Mouse (Mus musculus): ENCODE measurements around the gene Rps19. TPM values are rescaled to one million over a fixed set of nuclear protein-coding genes. Genes with fewer than 3 reads are reported as not detected.

Rps19 gene
- polyA plus RNA-seq, 1 experiment from 2014 or later: 1,586 TPM

GRCm38 (mm10) chr7:24896269-24896668, 12.1 kb downstream of the Rps19 start:
- no peak for ATAC-seq (ENCODE audit: low FRiP score)
- H3K9me3 ChIP-seq (ENCODE audit: control insufficient read depth, low read length): no peaks in the 10 kb centered on the region
- no peaks in the 10 kb centered on the region for H3K4me1 ChIP-seq (replicated peaks; ENCODE audit: control insufficient read depth, insufficient read depth, low read length)
- no peak overlapping the region for H3K4me3 ChIP-seq (replicated peaks; ENCODE audit: low read length)
- H3K4me2 ChIP-seq (replicated peaks): no peak overlapping the region
- no peak overlapping the region for H3K9ac ChIP-seq
- peaks cover 5% of the 10 kb centered on the region; the same call in 1 of the 2 replicates for H3K36me3 ChIP-seq (replicated peaks; ENCODE audit: control insufficient read depth, insufficient read depth)
- WGBS: 66% methylated on average over 8 of the region's 8 CpGs
- H3K27me3 ChIP-seq (ENCODE audit: control insufficient read depth, insufficient read depth, low read length): no peaks in the 10 kb centered on the region
- H3K27ac ChIP-seq: no peak overlapping the region
- no peak for DNase-seq (ENCODE audit: low spot score)

- 87% methylated on average over 12 of the region's 12 CpGs for WGBS
Measured at GRCm38 (mm10) chr7:24897224-24897623, 13.1 kb downstream of the Rps19 start, which contains the start of gene Cd79a. TSS of gene Cd79a (plus strand) at chr7:24897381.

GRCm38 (mm10) chr7:24897959-24898358, 13.8 kb downstream of the Rps19 start:
- DNase-seq (ENCODE audit: low spot score) (no peak), ATAC-seq (ENCODE audit: low FRiP score) (no peak)
- Histone ChIP-seq H3K4me2 (replicated peaks) (no peak overlapping the region), H3K27me3 (ENCODE audit: control insufficient read depth, insufficient read depth, low read length) (no peaks in the 10 kb centered on the region), H3K36me3 (replicated peaks; ENCODE audit: control insufficient read depth, insufficient read depth) (no peaks in the 10 kb centered on the region), H3K9me3 (ENCODE audit: control insufficient read depth, low read length) (no peaks in the 10 kb centered on the region), H3K27ac (no peak overlapping the region), H3K9ac (no peak overlapping the region), H3K4me3 (replicated peaks; ENCODE audit: low read length) (no peak overlapping the region), H3K4me1 (replicated peaks; ENCODE audit: control insufficient read depth, insufficient read depth, low read length) (no peaks in the 10 kb centered on the region)
- 70% methylated on average over 5 of the region's 5 CpGs for WGBS

More at GRCm38 (mm10) chr7:24897224-24897623, 13.1 kb downstream of the Rps19 start, which contains the start of gene Cd79a:
- no peak within 1 kb of the TSS for H3K4me3 ChIP-seq (replicated peaks; ENCODE audit: low read length)
- no peaks in the 10 kb centered on the region for H3K27me3 ChIP-seq (ENCODE audit: control insufficient read depth, insufficient read depth, low read length)
- peaks cover 4% of the 10 kb centered on the region; the same call in 1 of the 2 replicates for H3K36me3 ChIP-seq (replicated peaks; ENCODE audit: control insufficient read depth, insufficient read depth)
- H3K27ac ChIP-seq: no peak within 1 kb of the TSS
- ATAC-seq (ENCODE audit: low FRiP score): no peak
- H3K4me2 ChIP-seq (replicated peaks): no peak within 1 kb of the TSS
- DNase-seq (ENCODE audit: low spot score): no peak
- H3K9me3 ChIP-seq (ENCODE audit: control insufficient read depth, low read length): no peaks in the 10 kb centered on the region
- H3K4me1 ChIP-seq (replicated peaks; ENCODE audit: control insufficient read depth, insufficient read depth, low read length): no peaks in the 10 kb centered on the region
- no peak within 1 kb of the TSS for H3K9ac ChIP-seq

- DNase-seq (ENCODE audit: low spot score): no peak
- no peaks in the 10 kb centered on the region for H3K27me3 ChIP-seq (ENCODE audit: control insufficient read depth, insufficient read depth, low read length)
- peaks cover 18% of the 10 kb centered on the region for H3K4me1 ChIP-seq (replicated peaks; ENCODE audit: control insufficient read depth, insufficient read depth, low read length)
- no peak overlapping the region for H3K27ac ChIP-seq
- no peak for ATAC-seq (ENCODE audit: low FRiP score)
- H3K4me2 ChIP-seq (replicated peaks): no peak overlapping the region
- no peaks in the 10 kb centered on the region for H3K9me3 ChIP-seq (ENCODE audit: control insufficient read depth, low read length)
- no peak overlapping the region for H3K4me3 ChIP-seq (replicated peaks; ENCODE audit: low read length)
- H3K36me3 ChIP-seq (replicated peaks; ENCODE audit: control insufficient read depth, insufficient read depth): no peaks in the 10 kb centered on the region
- H3K9ac ChIP-seq: no peak overlapping the region
- WGBS: 74% methylated on average over 6 of the region's 6 CpGs
Measured at GRCm38 (mm10) chr7:24901114-24901513, 16.9 kb downstream of the Rps19 start.

GRCm38 (mm10) chr7:24901842-24902241, 17.7 kb downstream of the Rps19 start:
- H3K36me3 ChIP-seq (replicated peaks; ENCODE audit: control insufficient read depth, insufficient read depth): no peaks in the 10 kb centered on the region
- H3K4me1 ChIP-seq (replicated peaks; ENCODE audit: control insufficient read depth, insufficient read depth, low read length): peaks cover 23% of the 10 kb centered on the region
- WGBS: 87% methylated on average over 1 of the region's 1 CpGs
- no peak overlapping the region for H3K4me3 ChIP-seq (replicated peaks; ENCODE audit: low read length)
- no peaks in the 10 kb centered on the region for H3K27me3 ChIP-seq (ENCODE audit: control insufficient read depth, insufficient read depth, low read length)
- H3K27ac ChIP-seq: no peak overlapping the region
- no peak overlapping the region for H3K4me2 ChIP-seq (replicated peaks)
- ATAC-seq (ENCODE audit: low FRiP score) (no peak), DNase-seq (ENCODE audit: low spot score) (no peak)
- H3K9ac ChIP-seq: no peak overlapping the region
- H3K9me3 ChIP-seq (ENCODE audit: control insufficient read depth, low read length): no peaks in the 10 kb centered on the region

GRCm38 (mm10) chr7:24902264-24902629, 18.1 kb downstream of the Rps19 start:
- H3K9ac ChIP-seq: peak overlapping the region; percentile 64
- no peaks in the 10 kb centered on the region for H3K36me3 ChIP-seq (replicated peaks; ENCODE audit: control insufficient read depth, insufficient read depth)
- no peaks in the 10 kb centered on the region for H3K27me3 ChIP-seq (ENCODE audit: control insufficient read depth, insufficient read depth, low read length)
- no peak for DNase-seq (ENCODE audit: low spot score)
- 61% methylated on average over 2 of the region's 2 CpGs for WGBS
- peak overlapping the region; percentile 86 for H3K4me2 ChIP-seq (replicated peaks)
- no peaks in the 10 kb centered on the region for H3K9me3 ChIP-seq (ENCODE audit: control insufficient read depth, low read length)
- peaks cover 23% of the 10 kb centered on the region for H3K4me1 ChIP-seq (replicated peaks; ENCODE audit: control insufficient read depth, insufficient read depth, low read length)
- no peak for ATAC-seq (ENCODE audit: low FRiP score)
- peak overlapping the region; percentile 28; the same call in 1 of the 2 replicates for H3K27ac ChIP-seq
- H3K4me3 ChIP-seq (replicated peaks; ENCODE audit: low read length): peak overlapping the region; percentile 56

- Histone ChIP-seq H3K9me3 (ENCODE audit: control insufficient read depth, low read length) (no peaks in the 10 kb centered on the region), H3K27ac (peak within 1 kb of the TSS; percentile 28; the same call in 1 of the 2 replicates), H3K9ac (peak within 1 kb of the TSS; percentile 64), H3K4me2 (replicated peaks) (peak within 1 kb of the TSS; percentile 86), H3K4me3 (replicated peaks; ENCODE audit: low read length) (peak within 1 kb of the TSS; percentile 56), H3K4me1 (replicated peaks; ENCODE audit: control insufficient read depth, insufficient read depth, low read length) (peaks cover 23% of the 10 kb centered on the region), H3K36me3 (replicated peaks; ENCODE audit: control insufficient read depth, insufficient read depth) (no peaks in the 10 kb centered on the region), H3K27me3 (ENCODE audit: control insufficient read depth, insufficient read depth, low read length) (no peaks in the 10 kb centered on the region)
- WGBS: 7% methylated on average over 51 of the region's 68 CpGs
- DNase-seq (ENCODE audit: low spot score) (no peak), ATAC-seq (ENCODE audit: low FRiP score) (no peak)
Measured at GRCm38 (mm10) chr7:24902630-24903443, 18.7 kb downstream of the Rps19 start, which contains the start of gene Arhgef1. TSS of gene Arhgef1 (plus strand) at chr7:24902912.

- Histone ChIP-seq H3K27ac (no peak overlapping the region; the same call in 1 of the 2 replicates), H3K36me3 (replicated peaks; ENCODE audit: control insufficient read depth, insufficient read depth) (no peaks in the 10 kb centered on the region), H3K4me2 (replicated peaks) (peak overlapping the region; percentile 86), H3K9me3 (ENCODE audit: control insufficient read depth, low read length) (no peaks in the 10 kb centered on the region), H3K4me1 (replicated peaks; ENCODE audit: control insufficient read depth, insufficient read depth, low read length) (peaks cover 23% of the 10 kb centered on the region), H3K4me3 (replicated peaks; ENCODE audit: low read length) (peak overlapping the region; percentile 56), H3K27me3 (ENCODE audit: control insufficient read depth, insufficient read depth, low read length) (no peaks in the 10 kb centered on the region), H3K9ac (no peak overlapping the region)
- 47% methylated on average over 10 of the region's 10 CpGs for WGBS
- ATAC-seq (ENCODE audit: low FRiP score) (no peak), DNase-seq (ENCODE audit: low spot score) (no peak)
Measured at GRCm38 (mm10) chr7:24903444-24903825, 19.3 kb downstream of the Rps19 start.

GRCm38 (mm10) chr7:24904070-24904483, 19.9 kb downstream of the Rps19 start:
- H3K4me3 ChIP-seq (replicated peaks; ENCODE audit: low read length): peak overlapping the region; percentile 56
- no peaks in the 10 kb centered on the region for H3K9me3 ChIP-seq (ENCODE audit: control insufficient read depth, low read length)
- H3K36me3 ChIP-seq (replicated peaks; ENCODE audit: control insufficient read depth, insufficient read depth): 0 out of 2 replicates have a peak, but pooled peaks cover 6% of the 10 kb centered on the region
- under 1% methylated on average over 30 of the region's 30 CpGs for WGBS
- peaks cover 23% of the 10 kb centered on the region for H3K4me1 ChIP-seq (replicated peaks; ENCODE audit: control insufficient read depth, insufficient read depth, low read length)
- DNase-seq (ENCODE audit: low spot score) (peak; percentile 95), ATAC-seq (ENCODE audit: low FRiP score) (peak; percentile 98)
- H3K4me2 ChIP-seq (replicated peaks): peak overlapping the region; percentile 86
- H3K27me3 ChIP-seq (ENCODE audit: control insufficient read depth, insufficient read depth, low read length): no peaks in the 10 kb centered on the region
- peak overlapping the region; percentile 80 for H3K27ac ChIP-seq
- peak overlapping the region; percentile 78 for H3K9ac ChIP-seq

Data from hindbrain, embryonic 14.5 days (tissue).